9 mouse cellular contexts compared by ENCODE assay signal in the genomic region with DNA sequence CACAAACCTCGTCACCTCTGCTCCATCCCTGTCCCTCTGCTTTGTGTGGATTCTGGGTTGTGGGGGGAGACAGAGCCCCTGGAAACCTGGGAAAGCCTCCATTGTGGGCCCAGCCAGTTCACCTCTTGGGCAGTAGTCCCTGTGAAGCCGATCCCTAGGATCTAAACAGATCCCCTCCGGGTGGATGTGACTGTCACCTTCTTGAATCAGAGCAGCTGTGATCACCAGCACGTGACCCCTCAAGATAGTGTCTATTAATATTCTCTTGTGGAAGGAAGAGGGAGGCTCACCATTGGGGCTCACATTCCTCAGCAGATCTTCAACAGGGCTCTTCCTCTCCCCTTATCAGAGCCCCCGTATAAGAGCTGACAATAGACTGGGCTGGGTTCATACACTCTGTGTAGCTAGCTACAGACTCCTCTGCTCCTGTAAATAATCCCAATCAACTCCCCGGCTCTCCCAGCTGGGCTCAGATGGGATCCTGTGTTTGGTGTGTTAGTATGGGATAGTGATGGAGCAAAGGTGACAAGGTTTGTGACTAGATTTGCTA. TPM values are rescaled to one million over a fixed set of nuclear protein-coding genes. Genes with fewer than 3 reads are reported as not detected.
DNase-seq lines count a peak whose midpoint lies in the region; ATAC-seq and TF ChIP-seq lines count a peak whose summit lies in the region.
"Had no signal": no experiment of that assay in that cellular context is flagged by ENCODE, and none has a peak within 500 bp of the region (broad histone marks: within the 10 kb centered on the region; RNA-seq: fewer than 3 reads in every experiment).

No protein-coding gene starts in this region.

- 38% methylated on average over 6 of the region's 6 CpGs for WGBS in kidney, embryonic 16.5 days
- 61% methylated on average over 6 of the region's 6 CpGs for WGBS in embryonic facial prominence, embryonic 12.5 days
- 11% methylated on average over 6 of the region's 6 CpGs for WGBS in heart, postnatal 0 days
- WGBS in liver, embryonic 15.5 days (ENCODE audit: insufficient replicate concordance) = 29% methylated on average over 6 of the region's 6 CpGs

- H3K36me3 ChIP-seq in kidney, embryonic 16.5 days (ENCODE audit: insufficient read depth, low read length) = no peaks in the 10 kb centered on the region
- H3K36me3 ChIP-seq in embryonic facial prominence, embryonic 12.5 days = no peaks in the 10 kb centered on the region
- H3K36me3 ChIP-seq in heart, postnatal 0 days (replicated peaks; ENCODE audit: control insufficient read depth, insufficient read depth, low read length) = no peaks in the 10 kb centered on the region
- H3K36me3 ChIP-seq in liver, embryonic 15.5 days (replicated peaks) = no peaks in the 10 kb centered on the region

- no peak for ATAC-seq in kidney, embryonic 16.5 days (ENCODE audit: low FRiP score, low TSS enrichment)
- no peak for ATAC-seq in embryonic facial prominence, embryonic 12.5 days (ENCODE audit: insufficient number of reproducible peaks, insufficient read depth, low FRiP score, low TSS enrichment)
- peak; percentile 25; the same call in 1 of the 2 replicates for ATAC-seq in heart, postnatal 0 days (ENCODE audit: insufficient read depth, low read depth)
- ATAC-seq in liver, embryonic 15.5 days (ENCODE audit: insufficient read depth) = peak; percentile 52; the same call in 1 of the 2 replicates
- ATAC-seq in frontal cortex, adult (ENCODE audit: low TSS enrichment) = no peak

- no peak overlapping the region for H3K9ac ChIP-seq in kidney, embryonic 16.5 days (replicated peaks; ENCODE audit: low read length)
- no peak overlapping the region; the same call in 1 of the 2 replicates for H3K9ac ChIP-seq in embryonic facial prominence, embryonic 12.5 days
- 0 out of 2 replicates have a peak overlapping the region, but pooled peaks have one; percentile 14 for H3K9ac ChIP-seq in heart, postnatal 0 days (replicated peaks; ENCODE audit: low read depth, low read length)
- H3K9ac ChIP-seq in liver, embryonic 15.5 days = no peak overlapping the region

- no peak for TF ChIP-seq CTCF in heart, postnatal 0 days (IDR thresholded peaks at IDR 0.05; ENCODE audit: low read depth)

- H3K27ac ChIP-seq in kidney, embryonic 16.5 days (ENCODE audit: low read length) = no peak overlapping the region
- peak overlapping the region; percentile 54; the same call in 1 of the 2 replicates for H3K27ac ChIP-seq in embryonic facial prominence, embryonic 12.5 days
- H3K27ac ChIP-seq in heart, postnatal 0 days (ENCODE audit: low read depth) = peak overlapping the region; percentile 83
- H3K27ac ChIP-seq in liver, embryonic 15.5 days (replicated peaks) = no peak overlapping the region

- no peaks in the 10 kb centered on the region for H3K27me3 ChIP-seq in kidney, embryonic 16.5 days (ENCODE audit: insufficient read depth, low read length)
- H3K27me3 ChIP-seq in embryonic facial prominence, embryonic 12.5 days = no peaks in the 10 kb centered on the region
- H3K27me3 ChIP-seq in heart, postnatal 0 days (ENCODE audit: control insufficient read depth, insufficient read depth, low read length) = no peaks in the 10 kb centered on the region
- peaks cover 30% of the 10 kb centered on the region for H3K27me3 ChIP-seq in liver, embryonic 15.5 days

- no peak for DNase-seq in kidney, postnatal 25 days
- no peak for DNase-seq in heart, postnatal 0 days (ENCODE audit: low spot score)
- no peak for DNase-seq in spleen, postnatal 36 days (ENCODE audit: low spot score in 2 of 2)
- DNase-seq in cerebellum, postnatal 10 days = no peak
- DNase-seq: thymus, postnatal 4 days had no signal

- peak overlapping the region; percentile 47 for H3K4me2 ChIP-seq in kidney, embryonic 16.5 days (replicated peaks; ENCODE audit: low read depth, low read length)
- H3K4me2 ChIP-seq in embryonic facial prominence, embryonic 12.5 days (replicated peaks) = peak overlapping the region; percentile 51
- H3K4me2 ChIP-seq in heart, postnatal 0 days (ENCODE audit: low read depth, low read length) = peak overlapping the region; percentile 57
- no peak overlapping the region for H3K4me2 ChIP-seq in liver, embryonic 15.5 days

- H3K4me3 ChIP-seq in kidney, embryonic 16.5 days (ENCODE audit: low read length) = no peak overlapping the region; the same call in 1 of the 2 replicates
- H3K4me3 ChIP-seq in embryonic facial prominence, embryonic 12.5 days = no peak overlapping the region
- peak overlapping the region; percentile 20; the same call in 1 of the 2 replicates for H3K4me3 ChIP-seq in heart, postnatal 0 days (ENCODE audit: low read depth, low read length)
- H3K4me3 ChIP-seq in liver, embryonic 15.5 days (replicated peaks) = no peak overlapping the region

- peaks cover 20% of the 10 kb centered on the region for H3K4me1 ChIP-seq in kidney, embryonic 16.5 days (ENCODE audit: insufficient read depth, low read length)
- peaks cover 18% of the 10 kb centered on the region for H3K4me1 ChIP-seq in embryonic facial prominence, embryonic 12.5 days
- peaks cover 33% of the 10 kb centered on the region for H3K4me1 ChIP-seq in heart, postnatal 0 days (ENCODE audit: control insufficient read depth, insufficient read depth)
- no peaks in the 10 kb centered on the region for H3K4me1 ChIP-seq in liver, embryonic 15.5 days (replicated peaks)

- TF ChIP-seq EP300 in heart, postnatal 0 days (IDR thresholded peaks at IDR 0.05; ENCODE audit: low read depth) = no peak

- H3K9me3 ChIP-seq in kidney, embryonic 16.5 days (ENCODE audit: low read length) = peaks cover 7% of the 10 kb centered on the region; the same call in 1 of the 2 replicates
- peaks cover 6% of the 10 kb centered on the region; the same call in 1 of the 2 replicates for H3K9me3 ChIP-seq in embryonic facial prominence, embryonic 12.5 days
- no peaks in the 10 kb centered on the region for H3K9me3 ChIP-seq in heart, postnatal 0 days (replicated peaks; ENCODE audit: control insufficient read depth, low read length)
- H3K9me3 ChIP-seq in liver, embryonic 15.5 days (replicated peaks) = no peaks in the 10 kb centered on the region

RNA-seq across cellular contexts. Expression of a gene that starts 30.7 kb away (rescaled TPM):
- 7.9 and 8.7 TPM in 2 replicates for polyA plus RNA-seq in kidney, embryonic 16.5 days (2015; fragmentation: Nextera tagmentation; extraction: Ambion mirVana)
- polyA plus RNA-seq in embryonic facial prominence, embryonic 12.5 days (2016; fragmentation: Nextera tagmentation; extraction: Ambion mirVana) = 6.6 and 8.2 TPM in 2 replicates
- 23.7 and 26.9 TPM in 2 replicates for total RNA-seq in heart, postnatal 0 days (2014; rRNA removed; ENCODE audit: low replicate concordance)
- polyA plus RNA-seq in heart, postnatal 0 days (2015; fragmentation: Nextera tagmentation; extraction: Ambion mirVana) = 7.8 and 8.5 TPM in 2 replicates
- 1.2 and 1.6 TPM in 2 replicates for polyA plus RNA-seq in liver, embryonic 15.5 days (2015; fragmentation: Nextera tagmentation; extraction: Ambion mirVana)

Comparison
In these comparisons a context has a peak if more than half of its experiments do, and no peak if none do; other contexts are left out.
1. ATAC-seq: peak in heart, postnatal 0 days (single experiment) and liver, embryonic 15.5 days (single experiment); none in kidney, embryonic 16.5 days (single experiment), embryonic facial prominence, embryonic 12.5 days (single experiment) and frontal cortex, adult (single experiment).
2. H3K27ac ChIP-seq: peak in embryonic facial prominence, embryonic 12.5 days (single experiment) and heart, postnatal 0 days (single experiment); none in kidney, embryonic 16.5 days (single experiment) and liver, embryonic 15.5 days (single experiment).